Mouse (Mus musculus) CH12.LX (cell line): ENCODE data around the gene Tmem11. TPM values are rescaled to one million over a fixed set of nuclear protein-coding genes. Genes with fewer than 3 reads are reported as not detected.

Experiments
- DNase-seq: peaks from one replicate; pipeline ENCODE4 v3.0.0-alpha.2; 2013; ENCODE audit errors: extremely low read depth
- H3K27ac ChIP-seq: 2 replicates; pipeline ENCODE4 v1.5.1; 2012; ENCODE audit warnings: low read depth, mild to moderate bottlenecking, control low read depth, moderate library complexity; ENCODE audit not compliant: insufficient read depth
- H3K27me3 ChIP-seq: replicated peaks from 2 replicates; pipeline ENCODE3; 2012; ENCODE audit warnings: inconsistent platforms
- H3K36me3 ChIP-seq, 2 experiments: replicated peaks in 1 of 2; 2 replicates each; pipeline versions ENCODE3 to v1.6.1; 2012; ENCODE audit warnings: inconsistent platforms in 1 of 2, low read length in 1 of 2, mild to moderate bottlenecking in 1 of 2, mixed read lengths in 1 of 2, moderate library complexity in 1 of 2; ENCODE audit not compliant: control insufficient read depth in 1 of 2, insufficient read depth in 1 of 2
- H3K4me1 ChIP-seq, 2 experiments: 2 replicates each; pipeline ENCODE4 v1.6.1; 2012; ENCODE audit warnings: inconsistent platforms in 1 of 2, moderate library complexity in 1 of 2; ENCODE audit not compliant: insufficient read depth in 2 of 2, control insufficient read depth in 1 of 2
- H3K4me2 ChIP-seq: 2 replicates; pipeline ENCODE4 v1.6.1; 2012; ENCODE audit warnings: low read depth, mild to moderate bottlenecking, control low read depth; ENCODE audit not compliant: poor library complexity, insufficient read depth, severe bottlenecking
- H3K4me3 ChIP-seq, 3 experiments: fragments of 150-350 bp in 1 of 3; sonication (generic) in 1 of 3; replicated peaks in 1 of 3; 2 replicates each; pipeline versions ENCODE3 to v1.5.1; 2011 to 2012; ENCODE audit warnings: low read depth in 2 of 3, low read length in 2 of 3, mild to moderate bottlenecking in 2 of 3, moderate library complexity in 2 of 3, control low read depth in 1 of 3, improper control_type of control experiment in 1 of 3, inconsistent platforms in 1 of 3, mixed read lengths in 1 of 3; ENCODE audit not compliant: poor library complexity in 1 of 3
- H3K79me2 ChIP-seq: replicated peaks from 2 replicates; pipeline ENCODE4 v1.6.1; 2012; ENCODE audit warnings: mild to moderate bottlenecking, moderate library complexity; ENCODE audit not compliant: control insufficient read depth, poor library complexity, insufficient read depth, severe bottlenecking; ENCODE audit errors: extremely low read depth
- H3K9ac ChIP-seq: 2 replicates; pipeline ENCODE4 v1.6.1; 2012; ENCODE audit warnings: low read depth, mild to moderate bottlenecking, control low read depth, moderate library complexity; ENCODE audit not compliant: insufficient read depth
- H3K9me3 ChIP-seq: replicated peaks from 2 replicates; pipeline ENCODE3; 2012; ENCODE audit warnings: low read length, inconsistent platforms, mixed read lengths
- BHLHE40 ChIP-seq: IDR thresholded peaks from 2 replicates; pipeline ENCODE4 v1.6.1; 2011; ENCODE audit warnings: mild to moderate bottlenecking, low read depth, low read length, improper control_type of control experiment
- E2F4 ChIP-seq: IDR thresholded peaks from 2 replicates; pipeline ENCODE4 v1.6.1; 2011; ENCODE audit warnings: low read depth, low read length, improper control_type of control experiment; ENCODE audit not compliant: insufficient replicate concordance
- ELF1 ChIP-seq: IDR thresholded peaks from 2 replicates; pipeline ENCODE4 v1.6.1; 2014; ENCODE audit warnings: low read depth, mild to moderate bottlenecking, inconsistent platforms, low read length, improper control_type of control experiment
- EP300 ChIP-seq: IDR thresholded peaks from 2 replicates; pipeline ENCODE4 v1.6.1; 2011; ENCODE audit warnings: low read length, improper control_type of control experiment
- ETS1 ChIP-seq: conservative IDR thresholded peaks from 2 replicates; pipeline ENCODE4 v1.6.1; 2012; ENCODE audit warnings: low read depth, mild to moderate bottlenecking, inconsistent platforms, low read length, improper control_type of control experiment, moderate library complexity
- GABPA ChIP-seq: IDR thresholded peaks from 2 replicates; pipeline ENCODE4 v1.6.1; 2012; ENCODE audit warnings: low read depth, low read length, improper control_type of control experiment, inconsistent platforms; ENCODE audit not compliant: insufficient replicate concordance
- HCFC1 ChIP-seq: IDR thresholded peaks from 2 replicates; pipeline ENCODE4 v1.6.1; 2012; ENCODE audit warnings: low read depth, mild to moderate bottlenecking, inconsistent platforms, low read length, improper control_type of control experiment
- IRF4 ChIP-seq: IDR thresholded peaks from 2 replicates; pipeline ENCODE4 v1.6.1; 2014; ENCODE audit warnings: low read depth, mild to moderate bottlenecking, inconsistent platforms, low read length, improper control_type of control experiment
- JUN ChIP-seq: IDR thresholded peaks from 2 replicates; pipeline ENCODE4 v1.6.1; 2011; ENCODE audit warnings: low read depth, mild to moderate bottlenecking, low read length, improper control_type of control experiment, moderate library complexity; ENCODE audit not compliant: insufficient read depth
- MAFK ChIP-seq: IDR thresholded peaks from 2 replicates; pipeline ENCODE4 v1.6.1; 2011; ENCODE audit warnings: low read length, improper control_type of control experiment; ENCODE audit not compliant: insufficient replicate concordance
- MEF2A ChIP-seq: IDR thresholded peaks from 2 replicates; pipeline ENCODE4 v1.6.1; 2014; ENCODE audit warnings: low read depth, mild to moderate bottlenecking, inconsistent platforms, low read length, improper control_type of control experiment, borderline replicate concordance
- NELFE ChIP-seq: IDR thresholded peaks from 2 replicates; pipeline ENCODE4 v1.6.1; 2011; ENCODE audit warnings: low read depth, low read length, improper control_type of control experiment
- PAX5 ChIP-seq: IDR thresholded peaks from 2 replicates; pipeline ENCODE4 v1.6.1; 2012; ENCODE audit warnings: low read length, inconsistent platforms, mixed read lengths
- RCOR1 ChIP-seq: conservative IDR thresholded peaks from 2 replicates; pipeline ENCODE4 v1.6.1; 2012; ENCODE audit warnings: low read depth, mild to moderate bottlenecking, inconsistent platforms, low read length, improper control_type of control experiment
- SIN3A ChIP-seq: IDR thresholded peaks from 2 replicates; pipeline ENCODE4 v1.6.1; 2012; ENCODE audit warnings: low read length, improper control_type of control experiment, inconsistent platforms
- SMC3 ChIP-seq: IDR thresholded peaks from 2 replicates; pipeline ENCODE4 v1.6.1; 2011; ENCODE audit warnings: low read depth, low read length, improper control_type of control experiment
- ZKSCAN1 ChIP-seq: IDR thresholded peaks from 2 replicates; pipeline ENCODE4 v1.6.1; 2012; ENCODE audit warnings: low read depth, inconsistent platforms, low read length, improper control_type of control experiment, borderline replicate concordance
- ZMIZ1 ChIP-seq: IDR thresholded peaks from 2 replicates; pipeline ENCODE4 v1.6.1; 2012; ENCODE audit warnings: low read depth, mild to moderate bottlenecking, inconsistent platforms, low read length, improper control_type of control experiment
- dilution Hi-C: fragments of 300-500 bp; cut with MboI; formaldehyde crosslinking; loops from 2 replicates; pipeline ENCODE4 v1.14.3; 2020; ENCODE audit warnings: low sequenced_read_pairs; ENCODE audit not compliant: extremely low pct_unique_long_range_greater_than_20kb, extremely low pct_ligation_motif_present
- in situ Hi-C: fragments of 300-500 bp; cut with MboI; formaldehyde crosslinking; loops from 3 replicates; pipeline ENCODE4 v1.14.3; 2019; ENCODE audit warnings: low sequenced_read_pairs, low pct_ligation_motif_present, low pct_unique_long_range_greater_than_20kb, mixed read lengths
- polyA plus RNA-seq: library from polyadenylated mRNA; unstranded; fragments of >175 nt; gene quantifications from 2 replicates; pipeline ENCODE4 v1.2.1, GENCODE M21; 2012; ENCODE audit warnings: low read depth; ENCODE audit not compliant: insufficient read length
- total RNA-seq, 2 experiments: library from RNA; depleted of rRNA; stranded (reverse); fragments of 300-350 nt in 1 of 2; fragments of >200 nt in 1 of 2; gene quantifications; 2 replicates each; pipeline ENCODE4 v1.2.3; 2012 to 2014

The Tmem11 gene
- total and polyA plus RNA-seq, 3 experiments = 71.1 to 117 (median 83.0) TPM

GRCm38 (mm10) chr11:60924498-60924897 is 45.4 kb upstream of the Tmem11 start:
- Histone ChIP-seq H3K27ac (no peak overlapping the region), H3K4me2 (no peak overlapping the region), H3K27me3 (no peaks in the 10 kb centered on the region), H3K9ac (no peak overlapping the region), H3K9me3 (no peaks in the 10 kb centered on the region), H3K4me1 (peaks cover 3 to 20% of the 10 kb centered on the region in 2 experiments), H3K36me3 (peaks cover 15 to 66% of the 10 kb centered on the region in 2 experiments), H3K79me2 (no peaks in the 10 kb centered on the region), H3K4me3 (no peak overlapping the region)
- in situ Hi-C loops = no loop called here
- dilution Hi-C loops = no loop called here
- TF ChIP-seq SIN3A (no peak), ZKSCAN1 (no peak), NELFE (no peak), ELF1 (no peak), IRF4 (no peak), BHLHE40 (no peak), HCFC1 (no peak), E2F4 (no peak), ETS1 (no peak)
- DNase-seq = no peak

DNA sequence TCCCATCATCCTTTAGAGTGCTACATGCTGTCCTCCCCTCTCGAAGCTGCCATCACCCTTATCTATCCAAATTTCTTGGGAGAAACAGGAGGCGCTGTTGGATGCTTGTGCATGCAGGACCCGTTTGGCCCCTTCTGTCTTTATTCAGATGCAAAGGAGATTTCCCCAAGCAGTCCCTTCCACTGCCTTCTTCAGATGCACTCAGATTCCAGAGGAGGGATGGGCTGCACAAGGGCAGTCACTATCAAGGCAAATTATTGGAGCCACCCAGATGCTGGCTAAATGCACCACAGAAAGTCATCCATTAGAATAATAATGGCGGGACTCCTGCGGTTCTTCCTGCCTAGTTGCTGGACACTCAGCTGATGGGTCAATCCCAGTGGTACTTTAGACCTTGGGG is 43.9 kb upstream of the Tmem11 start:
- dilution Hi-C loops (no loop called here), in situ Hi-C loops (no loop called here)
- no peak for TF ChIP-seq MAFK
- TF ChIP-seq MEF2A = no peak
- TF ChIP-seq EP300 = no peak
- TF ChIP-seq GABPA = no peak
- TF ChIP-seq SMC3 = no peak
- TF ChIP-seq ZMIZ1 = no peak
- TF ChIP-seq JUN = no peak
- TF ChIP-seq RCOR1 = no peak
- no peak for TF ChIP-seq PAX5
- Histone ChIP-seq H3K4me1 (peaks cover 3 to 13% of the 10 kb centered on the region in 2 experiments), H3K36me3 (peaks cover 15 to 57% of the 10 kb centered on the region in 2 experiments), H3K9ac (no peak overlapping the region), H3K27ac (no peak overlapping the region), H3K79me2 (no peaks in the 10 kb centered on the region), H3K27me3 (no peaks in the 10 kb centered on the region), H3K4me2 (no peak overlapping the region), H3K9me3 (no peaks in the 10 kb centered on the region), H3K4me3 (no peak overlapping the region)
- no peak for DNase-seq
